14 mouse cellular contexts compared by ENCODE assay signal in the genomic region with DNA sequence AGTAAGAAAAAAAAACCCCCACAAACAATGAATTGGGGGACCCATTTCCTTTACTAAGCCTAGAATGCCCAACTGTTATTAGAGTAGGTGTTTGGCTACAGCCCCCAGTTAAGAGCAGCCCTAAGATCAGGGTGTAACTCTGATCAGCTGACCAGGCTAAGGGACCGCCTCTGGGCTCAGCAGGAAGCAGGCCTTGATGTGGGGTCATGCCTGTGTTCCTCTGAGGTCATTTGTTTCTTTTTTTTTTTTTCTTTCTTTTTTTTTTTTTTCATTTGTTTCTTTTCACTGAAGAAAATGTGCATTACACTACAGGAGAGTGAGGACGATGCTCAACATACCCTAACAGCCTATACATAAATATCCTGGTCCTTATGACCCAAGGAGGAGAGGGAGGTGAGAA.
"Had no signal": no experiment of that assay in that cellular context is flagged by ENCODE, and none has a peak within 500 bp of the region (broad histone marks: within the 10 kb centered on the region; RNA-seq: fewer than 3 reads in every experiment).

No protein-coding gene starts in this region.

- DNase-seq: lung, adult 18-20 months; lung, embryonic 14.5 days; lung, postnatal 10 days; lung, postnatal 4 days; midbrain, embryonic 14.5 days; right cerebral cortex, postnatal 14 days; thymus, adult 18-20 months; thymus, postnatal 14 days; thymus, postnatal 36 days had no signal

- H3K9me3 ChIP-seq: midbrain, embryonic 12.5 days; neural tube, embryonic 15.5 days had no signal

- H3K9ac ChIP-seq: lung, embryonic 14.5 days; midbrain, embryonic 12.5 days; neural tube, embryonic 13.5 days; neural tube, embryonic 15.5 days had no signal

- H3K4me1 ChIP-seq: midbrain, embryonic 10.5 days; midbrain, embryonic 12.5 days; neural tube, embryonic 13.5 days; neural tube, embryonic 15.5 days had no signal

- H3K4me3 ChIP-seq: midbrain, embryonic 10.5 days; midbrain, embryonic 12.5 days; myocyte; neural tube, embryonic 13.5 days; neural tube, embryonic 15.5 days had no signal

- H3K27ac ChIP-seq: midbrain, embryonic 10.5 days; midbrain, embryonic 12.5 days; neural tube, embryonic 13.5 days; neural tube, embryonic 15.5 days had no signal

- H3K27me3 ChIP-seq: midbrain, embryonic 12.5 days; neural tube, embryonic 13.5 days; neural tube, embryonic 15.5 days had no signal
